Mouse (Mus musculus) kidney, postnatal 25 days (tissue): ENCODE data around the gene Gm5089.

Experiments used
- DNase-seq, 2 experiments: peaks; one replicate each; pipeline ENCODE4 v3.0.0; 2021; ENCODE audit warnings: mixed read lengths in 2 of 2

The Gm5089 gene

DNA sequence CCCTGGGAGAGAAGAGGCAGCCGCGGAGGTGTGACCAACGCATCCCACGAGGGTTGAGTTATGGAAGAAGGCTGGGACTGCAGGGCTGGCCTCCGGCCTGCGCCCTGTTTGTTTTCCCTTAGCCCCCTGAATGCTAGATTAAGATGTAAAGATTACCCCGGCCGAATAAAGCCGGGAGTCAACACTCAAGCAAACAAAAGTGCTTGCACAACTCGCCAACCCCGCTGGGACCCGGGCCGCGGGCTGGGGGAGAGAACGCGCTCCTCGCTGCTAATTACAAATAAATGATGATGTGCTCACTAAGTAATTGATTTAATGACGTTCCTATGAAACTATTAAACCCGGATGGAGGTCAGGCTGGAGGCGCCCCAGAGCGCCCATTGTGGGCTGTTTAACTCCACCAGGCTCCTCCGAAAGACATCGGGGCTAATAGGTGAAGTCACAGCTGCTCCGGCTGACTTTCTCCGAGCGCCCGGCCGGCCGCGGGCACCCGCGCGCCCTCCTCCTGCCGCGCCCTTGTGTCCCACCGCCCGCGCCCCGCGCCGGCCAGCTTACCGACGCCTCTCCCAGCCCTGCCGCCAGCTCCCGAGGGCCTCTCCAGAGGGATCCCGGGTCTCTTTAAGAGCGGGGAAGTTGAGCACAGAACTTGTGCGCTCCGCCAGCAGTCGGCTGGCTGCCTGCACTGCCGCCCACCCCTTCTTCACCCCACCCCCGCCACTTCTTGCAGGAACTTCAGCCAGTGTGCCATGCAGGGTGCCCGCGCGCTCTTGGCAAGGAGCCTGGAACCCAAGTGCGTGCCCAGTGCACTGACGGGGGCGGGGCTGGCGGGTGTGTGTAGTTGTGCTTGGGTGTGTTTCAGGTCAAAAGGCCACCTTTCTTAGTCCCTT is at the start of gene Gm5089:
Gene Gm5089, minus strand, starts transcription at position 620 of the 887 bp plus-strand sequence.
- peak; percentile 64 to 80 for DNase-seq

DNA sequence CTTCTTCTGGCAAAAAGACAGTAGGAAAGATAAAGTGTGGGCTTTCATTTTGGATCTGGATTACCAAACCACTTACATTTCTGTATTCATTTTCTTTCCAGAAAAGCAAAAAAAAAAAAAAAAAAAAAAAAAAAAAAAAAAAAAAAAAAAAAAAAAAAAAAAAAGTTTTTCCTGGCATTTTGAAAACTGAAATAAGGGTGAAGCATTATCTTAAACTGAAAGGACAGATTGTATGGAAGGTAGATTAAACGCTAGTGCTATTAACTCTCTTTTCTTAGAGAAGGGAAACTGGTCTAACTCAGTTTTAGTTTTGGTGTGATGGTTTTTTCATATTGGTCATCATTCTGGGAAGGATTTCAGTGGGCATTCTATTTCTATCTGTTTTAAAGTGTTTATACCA is 41.1 kb upstream of the Gm5089 start:
- no peak for DNase-seq

GRCm38 (mm10) chr14:122491521-122491920 is 40.6 kb upstream of the Gm5089 start:
- no peak for DNase-seq

- no peak for DNase-seq
Observed at GRCm38 (mm10) chr14:122490441-122491328, 39.8 kb upstream of the Gm5089 start, which contains the start of gene Gm10837. Gm10837 (plus strand) TSS chr14:122490586.

DNA sequence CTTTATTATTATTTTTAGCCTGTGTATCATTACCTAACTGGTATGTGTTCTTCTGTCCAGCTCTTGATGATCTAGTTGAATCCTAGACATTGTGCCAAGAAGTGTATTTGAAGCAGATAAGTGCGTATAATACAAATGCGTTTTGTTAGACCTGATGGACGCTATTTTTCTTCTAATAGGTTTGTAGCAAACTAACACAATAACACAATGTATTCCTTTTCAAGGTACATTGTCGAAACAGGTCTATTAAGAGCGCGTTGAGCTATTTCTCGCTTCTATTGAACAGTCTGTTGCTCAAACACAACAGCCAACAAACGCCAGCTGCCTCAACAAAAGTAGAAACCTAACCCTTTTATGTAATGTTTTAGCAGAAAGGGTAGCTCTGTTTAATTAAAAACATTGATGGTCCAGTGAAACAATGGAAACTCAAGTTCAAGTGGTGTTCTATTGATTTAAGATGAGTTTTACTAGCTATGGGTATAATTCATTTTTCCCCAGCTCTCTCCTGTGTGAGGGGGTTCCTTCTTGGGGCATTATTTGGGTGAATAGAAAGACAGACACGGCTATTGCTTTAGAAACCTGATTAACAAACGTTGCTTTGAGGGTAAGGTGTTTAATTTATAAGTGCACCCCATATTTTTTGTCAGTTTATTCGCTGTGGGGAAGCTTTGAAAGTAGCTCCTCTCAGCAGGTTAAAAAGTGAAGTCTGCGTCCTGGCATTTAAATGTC is 38.9 kb upstream of the Gm5089 start:
- DNase-seq = no peak

DNA sequence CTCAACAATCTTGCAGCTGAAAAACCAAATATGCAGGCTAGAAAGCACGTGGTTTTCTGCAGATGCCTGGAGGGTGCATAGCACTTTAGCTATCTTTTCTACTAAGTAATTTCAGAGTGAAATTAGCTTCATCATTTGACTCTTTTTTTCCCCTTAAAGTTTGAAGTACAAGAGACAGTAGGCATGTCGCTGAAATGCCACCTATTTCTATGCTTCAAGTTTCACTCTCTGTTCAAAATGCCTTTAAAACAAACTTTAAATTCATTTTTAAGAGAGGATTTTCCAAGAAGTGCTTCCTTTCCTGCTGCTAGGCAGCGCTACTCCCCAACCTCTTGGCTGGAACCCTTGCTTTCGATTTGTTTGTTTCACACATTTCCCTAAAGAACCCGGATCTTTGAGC is 38.1 kb upstream of the Gm5089 start:
- no peak for DNase-seq

DNA sequence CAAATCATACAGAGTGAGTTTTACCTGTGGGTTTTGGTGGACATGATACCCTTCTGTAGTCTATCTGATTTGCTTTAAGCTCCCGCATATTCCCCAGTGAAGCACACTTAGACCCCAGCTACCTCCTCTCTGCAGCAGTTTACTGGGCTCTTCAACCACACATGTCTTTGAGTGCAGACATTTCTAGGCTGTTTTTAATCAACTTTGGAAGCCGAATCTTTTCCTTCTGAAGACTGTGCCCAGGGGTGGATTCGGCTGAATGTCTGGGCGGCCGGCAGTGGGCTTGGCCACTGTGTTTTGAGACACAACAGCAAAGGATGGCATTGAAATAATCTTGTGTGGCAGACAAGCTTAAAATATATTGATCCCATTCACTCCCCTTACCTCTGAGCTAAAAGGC is 36.5 kb upstream of the Gm5089 start:
- DNase-seq = no peak

GRCm38 (mm10) chr14:122486611-122487010 is 35.7 kb upstream of the Gm5089 start:
- DNase-seq = no peak

GRCm38 (mm10) chr14:122485635-122486181 is 34.8 kb upstream of the Gm5089 start:
- DNase-seq = no peak

DNA sequence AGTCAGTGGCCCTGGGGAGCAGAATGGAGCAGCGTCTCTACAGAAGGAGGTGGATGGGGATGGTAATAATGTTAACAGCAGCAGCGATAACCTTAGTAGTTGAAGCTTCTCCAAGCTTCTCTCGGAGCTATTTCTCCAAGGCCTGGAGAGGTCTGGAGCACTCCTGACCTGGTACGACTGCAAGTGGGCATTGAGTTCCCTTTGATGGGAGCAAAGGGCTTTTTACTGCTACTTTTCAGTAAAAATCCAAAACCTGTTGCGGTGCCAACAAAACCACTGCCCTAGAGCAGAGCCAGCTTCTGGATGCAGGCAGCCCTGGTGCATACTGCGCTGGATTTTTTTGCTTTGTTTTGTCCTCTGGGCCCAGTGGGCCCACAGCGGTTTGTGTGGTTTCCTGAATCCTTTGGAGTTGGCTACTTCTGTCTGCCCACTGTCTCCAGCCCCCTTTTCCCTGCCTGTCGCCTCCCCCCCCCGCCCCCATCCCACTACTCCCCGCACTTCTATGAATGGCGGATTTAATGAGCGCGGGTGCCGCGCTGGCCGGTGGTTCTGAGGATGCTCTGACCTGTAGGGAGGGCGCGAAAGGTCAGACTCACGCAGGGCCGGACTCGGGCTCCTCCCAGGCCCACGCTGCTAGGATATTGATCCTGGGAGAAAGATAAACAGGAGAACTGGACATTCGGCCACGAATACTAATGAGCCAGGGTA is 34.1 kb upstream of the Gm5089 start:
- DNase-seq = peak in 1 of 2 experiments; percentile 33

DNA sequence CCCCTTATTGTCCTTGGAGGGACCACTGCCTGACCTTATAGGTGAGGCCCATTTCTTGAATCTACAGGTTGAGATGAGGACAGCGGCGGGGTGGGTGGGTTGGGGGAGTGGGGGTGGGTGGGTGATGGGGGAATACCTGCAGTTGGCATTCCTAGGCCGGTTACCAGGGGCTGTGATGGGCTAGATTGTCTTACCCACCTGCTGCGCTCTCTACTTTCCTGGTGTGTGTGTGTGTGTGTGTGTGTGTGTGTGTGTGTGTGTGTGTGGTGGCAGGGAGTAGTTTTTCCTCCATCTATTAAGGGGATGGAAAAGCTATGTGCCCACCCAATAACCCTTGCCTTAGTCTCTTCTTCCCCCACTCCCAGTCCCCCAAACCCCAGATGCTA is 33.5 kb upstream of the Gm5089 start:
- DNase-seq = no peak

- no peak for DNase-seq
Observed at GRCm38 (mm10) chr14:122483556-122484421, 32.9 kb upstream of the Gm5089 start.

DNA sequence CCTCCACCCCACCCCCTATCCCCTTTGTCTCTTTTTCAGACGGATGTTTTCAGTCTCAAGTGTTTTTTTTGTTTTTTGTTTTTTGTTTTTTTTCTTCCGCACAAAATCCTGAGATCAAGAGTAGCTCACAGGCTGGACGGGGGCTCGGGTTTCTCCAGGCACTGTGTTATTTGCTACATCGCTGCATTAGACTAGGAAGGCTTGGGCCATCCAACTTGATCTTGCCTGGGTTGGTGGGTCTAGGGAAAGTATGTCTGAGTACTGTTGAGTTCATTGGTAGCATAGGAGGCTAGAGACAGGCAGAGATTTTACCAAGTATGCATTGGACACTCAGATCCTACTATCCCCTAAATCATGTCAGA is 32.1 kb upstream of the Gm5089 start:
- DNase-seq = no peak

GRCm38 (mm10) chr14:122482081-122483023 is 31.4 kb upstream of the Gm5089 start:
- no peak for DNase-seq

DNA sequence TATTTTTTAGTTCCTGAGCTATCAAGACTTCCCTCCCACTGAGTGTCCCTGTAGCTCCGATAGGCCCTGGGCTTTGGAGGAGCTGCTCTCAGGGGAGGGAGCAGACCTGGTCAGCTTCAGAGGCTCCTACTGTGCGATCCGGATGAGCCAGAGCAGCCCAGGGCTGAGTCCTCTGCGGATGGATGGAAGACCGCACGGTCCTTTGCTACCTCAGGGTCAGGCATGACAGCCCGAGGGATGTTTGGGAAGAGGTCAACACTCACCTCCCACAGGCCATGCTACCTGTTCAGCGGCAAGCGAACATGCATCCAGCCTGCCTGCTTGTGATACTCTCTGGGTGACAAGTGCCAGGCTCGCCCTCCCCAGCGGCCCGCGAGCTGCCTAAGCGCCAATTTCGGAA is 30.3 kb upstream of the Gm5089 start:
- DNase-seq = peak in 1 of 2 experiments; percentile 31

DNA sequence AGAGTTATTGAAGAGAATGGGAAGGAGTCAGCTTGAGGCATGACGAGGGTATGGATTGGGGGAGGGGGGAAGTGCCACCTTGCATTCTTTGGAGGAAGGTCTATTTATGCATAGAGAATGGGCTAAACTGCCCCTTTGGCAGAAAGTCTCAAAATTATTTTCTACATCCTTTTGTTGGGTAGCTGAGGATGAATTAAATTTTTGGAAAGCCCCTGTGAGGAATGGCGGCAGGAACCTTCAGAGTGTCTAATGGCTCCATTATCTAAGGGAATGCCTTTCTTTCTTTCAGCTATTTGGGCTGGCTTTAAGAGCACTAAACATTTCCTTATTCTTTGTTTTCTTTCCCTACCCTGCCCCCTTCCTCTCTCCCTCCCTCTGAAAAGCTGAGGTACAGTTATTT is 29.4 kb upstream of the Gm5089 start:
- no peak for DNase-seq

GRCm38 (mm10) chr14:122479461-122480109 is 28.7 kb upstream of the Gm5089 start:
- DNase-seq = no peak

DNA sequence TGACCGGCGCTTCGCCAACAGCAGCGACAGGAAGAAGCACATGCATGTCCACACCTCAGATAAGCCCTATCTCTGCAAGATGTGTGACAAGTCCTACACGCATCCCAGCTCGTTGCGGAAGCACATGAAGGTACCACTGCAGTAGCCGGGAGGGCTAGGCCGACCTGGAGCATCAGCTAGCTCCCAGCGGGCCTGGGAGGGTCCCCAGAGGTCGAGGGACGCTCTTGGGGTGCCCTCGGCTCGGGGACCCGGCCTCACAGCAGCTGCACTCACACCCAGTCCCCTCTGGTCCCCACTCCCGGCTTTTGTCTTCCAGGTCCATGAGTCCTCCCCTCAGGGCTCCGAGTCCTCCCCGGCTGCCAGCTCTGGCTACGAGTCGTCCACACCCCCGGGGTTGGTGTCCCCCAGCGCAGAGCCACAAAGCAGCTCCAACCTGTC is 27.7 kb upstream of the Gm5089 start:
- peak in 1 of 2 experiments; percentile 32 for DNase-seq

DNA sequence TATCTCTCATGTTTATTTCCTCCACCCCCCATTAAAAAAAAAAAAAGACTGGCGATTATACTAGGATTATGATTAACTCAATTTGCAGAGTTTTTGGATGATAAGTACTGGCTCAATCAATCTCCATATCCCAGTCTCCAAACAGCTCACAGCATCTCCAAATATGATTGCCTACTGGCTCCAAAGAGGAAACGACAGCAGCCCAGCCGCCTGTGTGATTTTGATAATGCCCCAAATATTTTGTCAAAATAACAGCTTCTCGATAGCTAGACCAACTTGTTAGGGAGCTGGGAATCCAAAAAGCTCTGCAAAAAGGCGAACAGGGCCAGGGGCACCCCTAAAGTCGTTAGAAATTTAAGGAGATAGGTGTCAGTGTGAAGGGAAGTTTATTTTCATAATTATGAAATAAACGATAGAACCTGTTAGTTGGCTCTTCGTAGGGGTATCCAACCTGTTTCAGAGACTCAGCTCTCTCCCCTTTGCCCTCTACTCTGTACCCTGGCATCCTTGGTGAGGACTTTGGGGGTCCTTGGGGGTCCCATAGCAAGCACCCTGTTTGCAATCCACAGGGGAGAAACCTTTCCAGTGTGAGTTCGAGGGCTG is 27.2 kb upstream of the Gm5089 start:
- DNase-seq = no peak
